Mouse (Mus musculus) embryonic facial prominence, embryonic 15.5 days (tissue): ENCODE measurements around the gene Gm20605. TPM values are rescaled to one million over a fixed set of nuclear protein-coding genes. Genes with fewer than 3 reads are reported as not detected.
"Not testable (repeated sequence)": the region's sequence is repeated elsewhere in the genome, so short reads cannot be mapped to it uniquely, and the experiment has no call there.

ENCODE experiments used
- ATAC-seq: fragments of 200-750 bp; cut with Nextera tagmentation; 2 replicates; pipeline ENCODE4 v1.8.0; 2017; ENCODE audit warnings: low read depth, moderate TSS enrichment; ENCODE audit not compliant: insufficient number of reproducible peaks, low FRiP score, low TSS enrichment
- H3K27ac ChIP-seq: fragments of 300-500 bp; sonication (generic); replicated peaks from 2 replicates; pipeline ENCODE4 v1.5.1; 2015; ENCODE audit warnings: mild to moderate bottlenecking, inconsistent platforms
- H3K27me3 ChIP-seq: fragments of 300-500 bp; sonication (generic); 2 replicates; pipeline ENCODE4 v1.6.1; 2015; ENCODE audit warnings: inconsistent platforms
- H3K36me3 ChIP-seq: fragments of 300-500 bp; sonication (generic); 2 replicates; pipeline ENCODE4 v1.6.1; 2015; ENCODE audit warnings: mild to moderate bottlenecking, inconsistent platforms
- H3K4me1 ChIP-seq: fragments of 300-500 bp; sonication (generic); 2 replicates; pipeline ENCODE4 v1.6.1; 2015; ENCODE audit warnings: inconsistent platforms
- H3K4me2 ChIP-seq: fragments of 300-500 bp; sonication (generic); replicated peaks from 2 replicates; pipeline ENCODE4 v1.6.1; 2015; ENCODE audit warnings: mild to moderate bottlenecking, inconsistent platforms
- H3K4me3 ChIP-seq: fragments of 300-500 bp; sonication (generic); replicated peaks from 2 replicates; pipeline ENCODE4 v1.5.1; 2015; ENCODE audit warnings: mild to moderate bottlenecking, inconsistent platforms
- H3K9ac ChIP-seq: fragments of 300-500 bp; sonication (generic); 2 replicates; pipeline ENCODE4 v1.6.1; 2015; ENCODE audit warnings: inconsistent platforms
- H3K9me3 ChIP-seq: fragments of 300-500 bp; sonication (generic); replicated peaks from 2 replicates; pipeline ENCODE4 v1.6.1; 2016; ENCODE audit warnings: inconsistent platforms
- WGBS: fragments of 180-500 bp; shearing (Covaris S2); methylation state at CpG from one replicate; pipeline ENCODE4 v1.1.7; 2015; 5-methylcytosine and 5-hydroxymethylcytosine counted together
- polyA plus RNA-seq: library from polyadenylated mRNA; unstranded; fragments of >200 nt; fragmentation: Nextera tagmentation; extraction: Ambion mirVana; gene quantifications from 2 replicates; pipeline ENCODE4 v1.2.1, GENCODE M21; 2015

Gene Gm20605
- polyA plus RNA-seq, 1 experiment from 2014 or later = 13.1 TPM

GRCm38 (mm10) chr5:137613076-137613475 is 15.9 kb upstream of the Gm20605 start:
- no peak overlapping the region for H3K27ac ChIP-seq
- H3K4me1 ChIP-seq = peaks cover 58% of the 10 kb centered on the region
- no peaks in the 10 kb centered on the region for H3K9me3 ChIP-seq
- no peak overlapping the region for H3K9ac ChIP-seq
- WGBS = 70% methylated on average over 5 of the region's 5 CpGs
- H3K4me3 ChIP-seq = no peak overlapping the region
- ATAC-seq = no peak
- H3K4me2 ChIP-seq = no peak overlapping the region
- no peaks in the 10 kb centered on the region for H3K36me3 ChIP-seq
- H3K27me3 ChIP-seq = no peaks in the 10 kb centered on the region

GRCm38 (mm10) chr5:137613550-137613949 is 15.4 kb upstream of the Gm20605 start, which contains the start of gene Pcolce:
Gene Pcolce, minus strand, starts transcription at chr5:137613784.
- Histone ChIP-seq H3K9me3 (no peaks in the 10 kb centered on the region), H3K4me2 (no peak within 1 kb of the TSS), H3K4me1 (peaks cover 53% of the 10 kb centered on the region), H3K36me3 (no peaks in the 10 kb centered on the region), H3K9ac (no peak within 1 kb of the TSS), H3K27ac (no peak within 1 kb of the TSS), H3K27me3 (no peaks in the 10 kb centered on the region), H3K4me3 (no peak within 1 kb of the TSS)
- 28% methylated on average over 11 of the region's 11 CpGs for WGBS
- ATAC-seq = no peak

- H3K9me3 ChIP-seq, ATAC-seq, H3K9ac ChIP-seq, H3K36me3 ChIP-seq, H3K4me3 ChIP-seq, H3K27me3 ChIP-seq, H3K27ac ChIP-seq, H3K4me2 ChIP-seq: not testable (repeated sequence)
- 81% methylated on average over 2 of the region's 2 CpGs for WGBS
- peaks cover 39% of the 10 kb centered on the region for H3K4me1 ChIP-seq
Observed at GRCm38 (mm10) chr5:137614921-137615320, 14.1 kb upstream of the Gm20605 start.

GRCm38 (mm10) chr5:137615347-137615746 is 13.6 kb upstream of the Gm20605 start:
- H3K4me2 ChIP-seq = no peak overlapping the region
- no peaks in the 10 kb centered on the region for H3K27me3 ChIP-seq
- no peak overlapping the region for H3K9ac ChIP-seq
- WGBS = 81% methylated on average over 7 of the region's 7 CpGs
- no peaks in the 10 kb centered on the region for H3K9me3 ChIP-seq
- H3K4me3 ChIP-seq = no peak overlapping the region
- no peaks in the 10 kb centered on the region for H3K36me3 ChIP-seq
- H3K4me1 ChIP-seq = peaks cover 35% of the 10 kb centered on the region
- H3K27ac ChIP-seq = no peak overlapping the region
- no peak for ATAC-seq

- WGBS = 72% methylated on average over 11 of the region's 11 CpGs
- H3K4me2 ChIP-seq = no peak overlapping the region
- H3K27ac ChIP-seq = no peak overlapping the region
- no peaks in the 10 kb centered on the region for H3K9me3 ChIP-seq
- no peaks in the 10 kb centered on the region for H3K36me3 ChIP-seq
- no peak overlapping the region for H3K9ac ChIP-seq
- H3K4me1 ChIP-seq = peaks cover 6% of the 10 kb centered on the region
- H3K4me3 ChIP-seq = no peak overlapping the region
- ATAC-seq = no peak
- H3K27me3 ChIP-seq = no peaks in the 10 kb centered on the region
Observed at GRCm38 (mm10) chr5:137623937-137624530, 4.9 kb upstream of the Gm20605 start.

GRCm38 (mm10) chr5:137627991-137628390 is 984 bp upstream of the Gm20605 start:
- 3% methylated on average over 9 of the region's 9 CpGs for WGBS
- Histone ChIP-seq H3K9ac (peak overlapping the region; percentile 43), H3K4me1 (peaks cover 41% of the 10 kb centered on the region), H3K27ac (peak overlapping the region; percentile 91), H3K4me2 (peak overlapping the region; percentile 59), H3K4me3 (peak overlapping the region; percentile 99), H3K9me3 (no peaks in the 10 kb centered on the region), H3K36me3 (peaks cover 6% of the 10 kb centered on the region; the same call in 1 of the 2 replicates), H3K27me3 (no peaks in the 10 kb centered on the region)
- no peak for ATAC-seq

- peak overlapping the region; percentile 99 for H3K4me3 ChIP-seq
- peak overlapping the region; percentile 92 for H3K27ac ChIP-seq
- no peaks in the 10 kb centered on the region for H3K9me3 ChIP-seq
- peaks cover 17% of the 10 kb centered on the region for H3K36me3 ChIP-seq
- H3K4me1 ChIP-seq = peaks cover 52% of the 10 kb centered on the region
- no peak for ATAC-seq
- under 1% methylated on average over 23 of the region's 23 CpGs for WGBS
- peak overlapping the region; percentile 87 for H3K9ac ChIP-seq
- no peaks in the 10 kb centered on the region for H3K27me3 ChIP-seq
- H3K4me2 ChIP-seq = peak overlapping the region; percentile 91
Observed at GRCm38 (mm10) chr5:137629306-137629721, 339 bp downstream of the Gm20605 start.

GRCm38 (mm10) chr5:137629906-137630545 is 1.1 kb downstream of the Gm20605 start:
- Histone ChIP-seq H3K4me3 (peak overlapping the region; percentile 99), H3K36me3 (peaks cover 17% of the 10 kb centered on the region), H3K9ac (peak overlapping the region; percentile 87; the same call in 1 of the 2 replicates), H3K27me3 (no peaks in the 10 kb centered on the region), H3K4me1 (peaks cover 52% of the 10 kb centered on the region), H3K27ac (peak overlapping the region; percentile 92), H3K4me2 (peak overlapping the region; percentile 91), H3K9me3 (no peaks in the 10 kb centered on the region)
- no peak for ATAC-seq
- 13% methylated on average over 6 of the region's 6 CpGs for WGBS

GRCm38 (mm10) chr5:137630602-137631001 is 1.6 kb downstream of the Gm20605 start:
- Histone ChIP-seq H3K27ac (peak overlapping the region; percentile 92), H3K27me3 (no peaks in the 10 kb centered on the region), H3K4me3 (peak overlapping the region; percentile 99), H3K36me3 (peaks cover 23% of the 10 kb centered on the region), H3K4me1 (peaks cover 52% of the 10 kb centered on the region), H3K9me3 (no peaks in the 10 kb centered on the region), H3K4me2 (peak overlapping the region; percentile 91), H3K9ac (0 out of 2 replicates have a peak overlapping the region, but pooled peaks have one; percentile 2)
- 23% methylated on average over 3 of the region's 3 CpGs for WGBS
- no peak for ATAC-seq

- Histone ChIP-seq H3K4me1 (peaks cover 52% of the 10 kb centered on the region), H3K4me2 (peak overlapping the region; percentile 91), H3K9me3 (no peaks in the 10 kb centered on the region), H3K9ac (0 out of 2 replicates have a peak overlapping the region, but pooled peaks have one; percentile 2), H3K36me3 (peaks cover 28% of the 10 kb centered on the region), H3K27ac (peak overlapping the region; percentile 92), H3K27me3 (no peaks in the 10 kb centered on the region), H3K4me3 (peak overlapping the region; percentile 99)
- 58% methylated on average over 9 of the region's 9 CpGs for WGBS
- ATAC-seq = no peak
Observed at GRCm38 (mm10) chr5:137631171-137631570, 2.2 kb downstream of the Gm20605 start.

- Histone ChIP-seq H3K4me2 (peak overlapping the region; percentile 91; the same call in 1 of the 2 replicates), H3K27ac (peak overlapping the region; percentile 92), H3K36me3 (peaks cover 33% of the 10 kb centered on the region), H3K9ac (no peak overlapping the region), H3K4me1 (peaks cover 52% of the 10 kb centered on the region), H3K9me3 (no peaks in the 10 kb centered on the region), H3K27me3 (no peaks in the 10 kb centered on the region), H3K4me3 (0 out of 2 replicates have a peak overlapping the region, but pooled peaks have one; percentile 6)
- 58% methylated on average over 4 of the region's 4 CpGs for WGBS
- no peak for ATAC-seq
Observed at GRCm38 (mm10) chr5:137631591-137631990, 2.6 kb downstream of the Gm20605 start.
